Mouse (Mus musculus) liver, adult 2 months (tissue): ENCODE results near the gene Syn3.

Source experiments
- CTCF ChIP-seq: fragments of 200-500 bp; IDR thresholded peaks from 2 replicates; pipeline ENCODE4 v1.5.1; 2011; ENCODE audit warnings: low read depth, low read length, control low read depth
- POLR2A ChIP-seq: fragments of 200-500 bp; IDR thresholded peaks from 2 replicates; pipeline ENCODE4 v1.6.1; 2011; ENCODE audit warnings: low read length, control low read depth; ENCODE audit not compliant: insufficient read depth; ENCODE audit errors: extremely low read depth

DNA sequence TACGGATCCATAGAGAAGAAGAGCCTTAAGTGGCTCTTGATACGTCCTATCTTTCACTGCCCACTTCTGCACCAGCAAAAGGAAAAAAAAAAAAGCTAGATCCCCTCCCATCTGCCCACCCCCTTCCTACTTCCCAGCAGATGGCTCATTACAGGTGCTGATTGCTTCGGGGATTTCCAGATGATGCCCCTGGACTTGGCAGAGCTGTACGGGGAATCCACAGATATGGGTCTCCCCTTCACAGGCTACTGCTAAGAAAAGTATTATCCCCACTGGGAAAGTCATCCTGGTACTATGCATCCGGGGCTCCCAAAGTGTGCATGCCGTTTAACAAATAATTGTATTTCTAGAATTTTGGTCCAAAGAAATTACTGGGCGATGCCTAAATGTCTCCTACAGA is 181.1 kb downstream of the Syn3 start:
- TF ChIP-seq POLR2A (no peak), CTCF (no peak)
